Mouse (Mus musculus) forebrain, embryonic 16.5 days (tissue): Measurements from ENCODE around the gene Olfr247. TPM values are rescaled to one million over a fixed set of nuclear protein-coding genes. Genes with fewer than 3 reads are reported as not detected.
"Not testable (repeated sequence)": the region's sequence is repeated elsewhere in the genome, so short reads cannot be mapped to it uniquely, and the experiment has no call there.

Experiments used
- ATAC-seq: fragments of 200-750 bp; cut with Nextera tagmentation; 2 replicates; pipeline ENCODE4 v1.8.0; 2017; ENCODE audit warnings: mild to moderate bottlenecking, moderate library complexity
- H3K27ac ChIP-seq: fragments of 300-500 bp; sonication (generic); 2 replicates; pipeline ENCODE4 v1.5.1; 2014; ENCODE audit warnings: low read length, control low read depth
- H3K27me3 ChIP-seq: fragments of 300-500 bp; sonication (generic); replicated peaks from 2 replicates; pipeline ENCODE4 v1.6.1; 2014; ENCODE audit warnings: low read length; ENCODE audit not compliant: control insufficient read depth, insufficient read depth
- H3K36me3 ChIP-seq: fragments of 300-500 bp; sonication (generic); 2 replicates; pipeline ENCODE4 v1.6.1; 2014; ENCODE audit not compliant: control insufficient read depth, insufficient read depth
- H3K4me1 ChIP-seq: fragments of 300-500 bp; sonication (generic); replicated peaks from 2 replicates; pipeline ENCODE4 v1.6.1; 2014; ENCODE audit warnings: low read length; ENCODE audit not compliant: control insufficient read depth, insufficient read depth
- H3K4me2 ChIP-seq: fragments of 300-500 bp; sonication (generic); 2 replicates; pipeline ENCODE4 v1.6.1; 2014; ENCODE audit warnings: mild to moderate bottlenecking, low read length, control low read depth
- H3K4me3 ChIP-seq: fragments of 300-500 bp; sonication (generic); replicated peaks from 2 replicates; pipeline ENCODE4 v1.5.1; 2014; ENCODE audit warnings: mild to moderate bottlenecking, low read length, control low read depth
- H3K9ac ChIP-seq: fragments of 300-500 bp; sonication (generic); replicated peaks from 2 replicates; pipeline ENCODE4 v1.6.1; 2014; ENCODE audit warnings: low read depth, low read length, control low read depth
- H3K9me3 ChIP-seq: fragments of 300-500 bp; sonication (generic); 2 replicates; pipeline ENCODE4 v1.6.1; 2016; ENCODE audit warnings: low read length; ENCODE audit not compliant: control insufficient read depth
- WGBS: fragments of 180-500 bp; shearing (Covaris S2); extraction: QIAGEN DNeasy Blood & Tissue Kit; methylation state at CpG from one replicate; pipeline ENCODE4 v1.1.7; 2014; 5-methylcytosine and 5-hydroxymethylcytosine counted together
- polyA plus RNA-seq: library from polyadenylated mRNA; unstranded; fragments of >200 nt; fragmentation: Nextera tagmentation; extraction: Ambion mirVana; gene quantifications from 2 replicates; pipeline ENCODE4 v1.2.1, GENCODE M21; 2015

Olfr247 gene
- polyA plus RNA-seq = not detected in 2 replicates

- WGBS = no CpG with 5 or more reads among the region's 2 CpGs
- H3K27me3 ChIP-seq, H3K4me3 ChIP-seq, H3K9ac ChIP-seq, ATAC-seq, H3K4me1 ChIP-seq, H3K9me3 ChIP-seq, H3K27ac ChIP-seq, H3K4me2 ChIP-seq, H3K36me3 ChIP-seq: not testable (repeated sequence)
Observed at GRCm38 (mm10) chr10:129976040-129976439, at the start of gene Olfr247. Olfr247 (minus strand) TSS chr10:129976140.

- Histone ChIP-seq H3K9me3 (no peaks in the 10 kb centered on the region), H3K27ac (no peak within 1 kb of the TSS), H3K4me1 (no peaks in the 10 kb centered on the region), H3K36me3 (no peaks in the 10 kb centered on the region), H3K4me3 (no peak within 1 kb of the TSS), H3K27me3 (no peaks in the 10 kb centered on the region), H3K4me2 (no peak within 1 kb of the TSS), H3K9ac (no peak within 1 kb of the TSS)
- ATAC-seq = no peak
Observed at GRCm38 (mm10) chr10:130012321-130012720, 36.4 kb upstream of the Olfr247 start, which contains the start of gene Olfr820. Olfr820 (plus strand) TSS chr10:130012621.

- not testable (repeated sequence) for H3K4me3 ChIP-seq, H3K9ac ChIP-seq, H3K27ac ChIP-seq, ATAC-seq, H3K4me2 ChIP-seq, H3K36me3 ChIP-seq, H3K4me1 ChIP-seq, H3K9me3 ChIP-seq, H3K27me3 ChIP-seq
- WGBS = 88% methylated on average over 4 of the region's 4 CpGs
Observed at GRCm38 (mm10) chr10:130005366-130005765, 29.4 kb upstream of the Olfr247 start.

GRCm38 (mm10) chr10:130004104-130004503 is 28.2 kb upstream of the Olfr247 start:
- 85% methylated on average over 4 of the region's 4 CpGs for WGBS
- not testable (repeated sequence) for H3K27ac ChIP-seq, H3K9ac ChIP-seq

GRCm38 (mm10) chr10:129984962-129985361 is 9.0 kb upstream of the Olfr247 start, which contains the start of gene Gm10310:
Gm10310 (minus strand) TSS chr10:129985062.
- H3K4me3 ChIP-seq, H3K4me1 ChIP-seq, H3K9me3 ChIP-seq, ATAC-seq, H3K9ac ChIP-seq, H3K36me3 ChIP-seq, H3K27me3 ChIP-seq, H3K27ac ChIP-seq, H3K4me2 ChIP-seq: not testable (repeated sequence)
- WGBS = no CpG with 5 or more reads among the region's 1 CpGs

More at GRCm38 (mm10) chr10:130004104-130004503, 28.2 kb upstream of the Olfr247 start:
- not testable (repeated sequence) for ATAC-seq, H3K27me3 ChIP-seq, H3K9me3 ChIP-seq, H3K36me3 ChIP-seq, H3K4me3 ChIP-seq, H3K4me1 ChIP-seq, H3K4me2 ChIP-seq

GRCm38 (mm10) chr10:129981867-129982266 is 5.9 kb upstream of the Olfr247 start:
- H3K4me3 ChIP-seq, H3K27ac ChIP-seq, H3K4me2 ChIP-seq, H3K27me3 ChIP-seq, H3K9me3 ChIP-seq, ATAC-seq, H3K9ac ChIP-seq, H3K4me1 ChIP-seq, H3K36me3 ChIP-seq: not testable (repeated sequence)
- no CpG with 5 or more reads among the region's 3 CpGs for WGBS

DNA sequence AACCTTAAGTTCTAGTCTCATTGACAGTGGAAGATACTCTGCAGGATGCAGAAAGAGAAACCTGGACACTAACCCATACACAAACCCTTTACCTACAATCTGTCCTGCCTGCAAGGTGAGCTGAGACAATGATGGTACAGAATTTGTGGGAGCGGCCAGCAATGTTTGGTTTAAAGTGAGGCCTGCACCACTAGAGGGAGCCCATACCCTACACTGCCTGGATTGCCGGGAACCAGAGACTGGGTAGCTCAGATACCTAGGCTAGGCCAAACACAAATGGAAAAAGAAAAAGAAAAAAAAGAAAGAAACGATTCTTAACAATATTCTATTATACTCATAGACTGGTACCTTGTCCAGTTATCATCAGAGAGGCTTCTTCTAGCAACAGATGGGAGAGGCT is 2.9 kb downstream of the Olfr247 start:
- H3K9me3 ChIP-seq, ATAC-seq, H3K9ac ChIP-seq, H3K27ac ChIP-seq, H3K27me3 ChIP-seq, H3K4me2 ChIP-seq, H3K36me3 ChIP-seq, H3K4me1 ChIP-seq, H3K4me3 ChIP-seq: not testable (repeated sequence)
- no CpG with 5 or more reads among the region's 3 CpGs for WGBS

DNA sequence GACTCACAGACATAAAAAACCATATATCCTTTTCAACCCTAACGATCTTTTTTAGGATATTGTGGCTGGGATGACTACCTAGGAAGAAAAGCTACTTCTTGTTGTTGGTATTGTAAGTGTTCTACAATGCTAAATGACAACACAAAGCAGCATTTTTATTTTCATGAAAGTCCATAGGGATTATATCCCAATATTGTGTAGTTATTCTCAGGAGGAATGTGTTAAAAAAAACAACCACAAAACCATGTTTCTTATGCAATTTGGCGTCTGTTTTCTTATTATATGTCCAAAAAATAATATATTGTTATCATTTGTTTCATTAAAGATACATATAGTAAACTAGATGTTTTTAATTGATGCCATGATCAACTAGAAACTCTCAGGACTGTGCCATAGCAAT is 8.8 kb downstream of the Olfr247 start, which contains the start of gene Olfr819:
Gene Olfr819 (minus strand): TSS at position 101 of the 400 bp plus-strand sequence.
- not testable (repeated sequence) for H3K9ac ChIP-seq, H3K4me3 ChIP-seq, H3K27ac ChIP-seq, ATAC-seq, H3K4me1 ChIP-seq, H3K27me3 ChIP-seq, H3K9me3 ChIP-seq, H3K36me3 ChIP-seq, H3K4me2 ChIP-seq
- WGBS = 84% methylated on average over 2 of the region's 2 CpGs

- H3K27ac ChIP-seq, H3K4me1 ChIP-seq, H3K36me3 ChIP-seq, H3K4me2 ChIP-seq, H3K9ac ChIP-seq, ATAC-seq, H3K27me3 ChIP-seq, H3K4me3 ChIP-seq, H3K9me3 ChIP-seq: not testable (repeated sequence)
- 91% methylated on average over 2 of the region's 3 CpGs for WGBS
Observed at GRCm38 (mm10) chr10:129966232-129966631, 9.7 kb downstream of the Olfr247 start.

DNA sequence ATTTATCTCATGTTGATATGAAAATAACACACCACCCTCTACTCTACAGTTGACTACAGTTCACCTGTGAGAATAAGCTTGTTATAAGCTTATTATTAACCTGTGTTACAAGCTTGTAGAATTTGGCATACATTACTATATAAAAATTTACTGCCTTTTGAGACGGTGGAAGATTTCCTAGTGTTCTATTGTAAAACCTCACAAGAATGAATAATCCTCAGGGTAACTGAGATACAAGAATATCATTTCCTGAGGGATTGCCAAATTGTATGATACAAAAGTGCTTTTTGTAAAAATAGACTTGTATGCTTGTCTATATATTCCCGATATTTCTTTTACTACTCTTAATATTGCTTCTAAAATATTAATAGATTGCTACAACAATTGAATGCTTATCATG is 26.9 kb downstream of the Olfr247 start, which contains the start of gene Olfr818:
Gene Olfr818 (minus strand): TSS at position 101 of the 400 bp plus-strand sequence.
- Histone ChIP-seq H3K27ac (no peak within 1 kb of the TSS), H3K9ac (no peak within 1 kb of the TSS), H3K36me3 (no peaks in the 10 kb centered on the region), H3K4me2 (no peak within 1 kb of the TSS), H3K9me3 (no peaks in the 10 kb centered on the region), H3K4me1 (no peaks in the 10 kb centered on the region), H3K4me3 (no peak within 1 kb of the TSS), H3K27me3 (no peaks in the 10 kb centered on the region)
- 93% methylated on average over 2 of the region's 2 CpGs for WGBS
- no peak for ATAC-seq
